Mouse (Mus musculus) layer of hippocampus, postnatal 36 days (tissue): Measurements from ENCODE around the gene Spindoc. TPM values are rescaled to one million over a fixed set of nuclear protein-coding genes. Genes with fewer than 3 reads are reported as not detected.
"Not testable (repeated sequence)": the region's sequence is repeated elsewhere in the genome, so short reads cannot be mapped to it uniquely, and the experiment has no call there.

Experiments used
- DNase-seq, 2 experiments: peaks; one replicate each; pipeline ENCODE4 v3.0.0; 2022
- total RNA-seq, 2 experiments: library from RNA; stranded (reverse); gene quantifications; 2 replicates each; pipeline ENCODE4 v1.2.3; 2021

Gene Spindoc
- total RNA-seq, 2 experiments from 2014 or later = 31.8 to 36.9 TPM

DNA sequence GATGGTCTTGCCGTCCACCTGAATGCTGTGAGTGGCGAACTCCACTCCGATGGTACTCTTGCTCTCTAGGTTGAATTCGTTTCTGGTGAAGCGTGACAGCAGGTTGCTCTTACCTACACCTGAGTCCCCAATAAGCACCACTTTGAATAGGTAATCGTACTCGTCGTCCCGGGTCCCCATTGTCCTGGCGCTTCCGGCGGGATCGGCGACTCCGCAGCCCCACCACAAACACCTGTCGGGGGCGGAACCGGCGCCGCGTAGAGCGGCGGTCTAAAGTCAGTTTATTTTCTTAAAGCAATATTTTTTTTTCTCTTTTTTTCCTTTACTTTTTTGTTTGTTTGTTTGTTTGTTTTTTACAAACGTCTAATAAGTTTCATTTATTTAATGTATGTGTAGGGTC lies 16.1 kb upstream of the Spindoc start:
- DNase-seq = not testable (repeated sequence)

DNA sequence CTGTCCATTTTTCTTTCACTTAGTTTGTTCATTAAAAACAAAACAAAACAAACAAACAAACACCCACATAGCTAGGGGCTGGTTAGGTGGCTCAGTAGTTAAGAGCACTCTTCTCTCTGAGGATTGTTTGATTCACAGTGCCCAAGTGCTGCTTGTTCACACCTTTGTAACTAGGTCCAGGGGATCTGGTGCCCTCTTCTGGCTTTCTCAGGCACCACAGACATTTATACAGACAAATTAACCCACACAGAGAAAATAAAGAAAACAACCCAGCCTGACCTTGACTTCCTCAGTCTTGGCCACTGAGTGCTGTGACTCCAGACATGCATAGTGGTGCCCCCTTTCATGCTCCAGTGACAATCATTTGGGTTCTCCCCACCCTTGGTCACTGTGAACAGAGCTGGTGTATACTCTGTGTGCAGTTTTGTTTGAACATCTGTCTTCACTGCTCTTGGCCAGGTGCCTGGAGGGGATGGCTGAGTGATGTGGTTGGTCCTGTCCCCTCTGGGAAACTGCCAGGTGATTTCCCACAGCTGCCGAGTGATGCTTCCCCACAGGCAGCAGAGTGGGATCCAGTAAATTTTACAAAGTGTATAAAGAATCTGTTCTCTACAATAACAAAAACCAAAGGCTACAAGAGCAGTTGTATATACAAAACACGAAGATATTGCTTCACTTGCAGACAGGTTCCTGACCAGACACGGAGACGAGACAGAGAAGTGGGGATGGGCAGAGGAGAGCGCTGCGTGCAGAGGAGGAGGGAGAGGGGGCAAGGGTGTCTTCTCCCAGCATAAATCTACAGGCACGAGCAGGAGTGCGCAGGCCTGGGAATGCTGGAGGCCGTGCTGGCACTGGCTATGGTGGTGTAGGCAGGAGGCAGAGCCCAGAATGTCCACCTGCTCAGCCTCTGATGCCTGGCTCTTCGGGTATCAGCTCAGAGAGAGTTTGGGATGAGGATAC lies 14.4 kb upstream of the Spindoc start:
- DNase-seq = not testable (repeated sequence)

DNA sequence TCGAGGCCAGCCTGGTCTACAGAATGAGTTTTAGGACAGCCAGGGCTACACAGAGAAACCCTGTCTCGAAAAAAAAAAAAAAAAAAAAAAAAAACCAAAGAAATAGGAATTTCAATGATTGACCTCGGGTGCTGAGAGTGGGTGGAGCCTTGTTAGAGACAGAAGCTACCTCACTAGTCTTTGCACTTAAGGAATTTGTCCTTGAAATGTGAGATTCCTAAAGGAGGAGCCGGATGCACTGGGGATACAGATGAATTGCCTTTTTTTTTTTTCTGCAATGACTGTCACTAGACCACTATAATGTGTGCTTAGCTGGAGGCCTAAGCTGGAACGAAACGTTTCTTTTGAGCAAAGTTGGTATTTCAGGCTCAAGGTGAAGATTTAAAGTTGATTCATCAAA lies 5.7 kb upstream of the Spindoc start:
- DNase-seq = no peak

GRCm38 (mm10) chr19:7386042-7386441 lies 3.2 kb upstream of the Spindoc start:
- no peak for DNase-seq

DNA sequence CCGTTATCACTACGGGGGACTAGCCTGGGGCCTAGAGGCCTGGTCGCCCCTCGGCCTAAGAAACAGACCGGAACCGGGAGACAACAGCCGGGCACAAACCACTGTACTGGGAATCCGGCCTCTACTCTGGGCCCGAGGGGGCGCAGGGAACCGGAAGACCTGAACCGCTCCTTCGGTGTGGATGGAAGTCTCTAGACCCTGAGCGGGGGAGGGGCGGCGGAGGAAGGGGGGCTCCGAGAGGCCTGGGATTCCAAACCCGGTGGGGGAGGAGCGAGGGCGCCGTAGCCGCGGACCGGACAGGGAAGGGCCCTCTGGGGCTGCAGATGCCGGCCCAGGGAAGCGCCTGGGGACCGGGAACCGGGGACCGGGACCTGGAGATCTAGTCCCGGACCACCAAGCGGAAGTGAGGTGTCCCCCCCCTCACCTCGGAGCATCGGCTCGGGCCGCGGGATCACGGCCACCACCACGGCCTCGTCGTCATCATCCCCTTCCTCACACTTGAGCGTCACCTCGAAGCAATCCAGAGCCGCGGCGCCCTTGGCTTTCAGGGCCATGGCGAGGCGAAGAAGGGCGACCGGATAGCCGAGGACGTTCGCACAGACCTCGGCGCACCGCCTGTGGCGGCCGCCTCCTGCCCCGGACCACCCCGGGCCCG lies 419 bp downstream of the Spindoc start:
- peak; percentile 47 to 49 for DNase-seq

DNA sequence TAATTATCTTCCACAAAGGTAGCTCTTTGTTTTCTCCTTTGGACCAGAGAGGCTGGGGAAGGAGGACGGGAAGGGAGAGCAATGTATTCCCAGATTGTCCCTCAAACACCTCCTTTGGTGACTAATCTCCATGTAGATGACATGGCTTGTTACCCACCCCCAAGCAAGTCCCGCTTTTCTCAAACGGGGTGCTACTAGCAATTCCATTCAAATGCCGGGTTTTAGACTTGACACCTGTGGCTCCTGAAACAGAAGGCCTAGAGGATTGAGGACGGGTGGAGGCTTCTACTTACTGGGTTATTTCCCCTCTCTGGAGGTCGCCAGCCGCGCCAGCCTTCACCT lies 917 bp downstream of the Spindoc start:
- no peak for DNase-seq

GRCm38 (mm10) chr19:7377639-7378038 lies 5.2 kb downstream of the Spindoc start:
- DNase-seq = no peak

- DNase-seq = peak in 1 of 2 experiments; percentile 16
These were observed 8.3 kb downstream of the Spindoc start for GRCm38 (mm10) chr19:7374491-7374890.

- DNase-seq = not testable (repeated sequence)
These were observed 13.3 kb downstream of the Spindoc start for GRCm38 (mm10) chr19:7369469-7369868.

GRCm38 (mm10) chr19:7353636-7354035 lies 29.2 kb downstream of the Spindoc start:
- no peak for DNase-seq

- no peak for DNase-seq
These were observed 29.8 kb downstream of the Spindoc start for GRCm38 (mm10) chr19:7352809-7353495.

DNA sequence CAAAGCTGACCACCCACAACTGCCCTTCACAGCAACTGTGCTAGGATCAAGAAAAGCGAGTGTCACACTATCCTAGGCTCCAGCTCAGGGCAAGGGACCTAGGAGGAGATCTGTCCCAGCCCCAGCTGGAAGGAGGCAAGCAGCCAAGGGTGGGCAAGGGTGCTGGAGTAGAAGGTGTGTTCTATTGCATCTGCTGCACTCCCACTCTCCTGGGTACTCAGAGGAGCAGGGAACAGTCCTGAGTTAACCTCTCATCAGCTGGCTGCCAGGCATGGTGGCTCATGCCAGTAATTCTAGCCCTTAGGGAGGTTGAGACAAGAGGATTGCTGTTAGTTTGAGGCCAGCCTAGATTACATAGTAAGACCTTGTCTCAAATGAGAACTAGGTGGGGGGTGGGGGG lies 32.8 kb downstream of the Spindoc start:
- no peak for DNase-seq

- DNase-seq = peak; percentile 49 to 54
These were observed 37.5 kb downstream of the Spindoc start for GRCm38 (mm10) chr19:7345235-7345755.

- no peak for DNase-seq
These were observed 40.1 kb downstream of the Spindoc start for GRCm38 (mm10) chr19:7342646-7343045.

- peak; percentile 99 for DNase-seq
These were observed 41.0 kb downstream of the Spindoc start, which contains the start of gene Mark2 for GRCm38 (mm10) chr19:7341512-7342397. TSS of gene Mark2 (minus strand) at chr19:7341860.

GRCm38 (mm10) chr19:7340780-7341475 lies 41.9 kb downstream of the Spindoc start:
- DNase-seq = no peak

DNA sequence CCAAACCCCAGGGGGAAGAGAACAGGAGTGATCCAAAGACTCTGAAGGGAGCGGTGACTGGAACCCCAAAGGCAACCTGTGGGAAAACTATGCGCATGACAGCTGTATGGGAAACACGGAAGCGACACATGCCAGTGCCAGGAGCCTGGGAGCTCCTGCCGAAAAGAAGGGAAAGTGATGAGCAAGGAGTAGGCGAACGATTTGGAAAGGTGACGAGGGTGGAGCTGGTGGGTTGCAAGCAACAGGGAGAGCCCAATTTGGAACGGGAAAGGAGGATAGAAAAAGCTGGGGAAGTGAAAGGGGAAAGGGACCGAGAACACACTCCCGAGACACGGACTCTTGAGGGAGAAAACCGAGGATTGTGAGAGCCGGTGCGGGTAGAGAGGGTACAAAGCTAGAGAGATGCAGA lies 42.4 kb downstream of the Spindoc start:
- peak; percentile 27 to 39 for DNase-seq

DNA sequence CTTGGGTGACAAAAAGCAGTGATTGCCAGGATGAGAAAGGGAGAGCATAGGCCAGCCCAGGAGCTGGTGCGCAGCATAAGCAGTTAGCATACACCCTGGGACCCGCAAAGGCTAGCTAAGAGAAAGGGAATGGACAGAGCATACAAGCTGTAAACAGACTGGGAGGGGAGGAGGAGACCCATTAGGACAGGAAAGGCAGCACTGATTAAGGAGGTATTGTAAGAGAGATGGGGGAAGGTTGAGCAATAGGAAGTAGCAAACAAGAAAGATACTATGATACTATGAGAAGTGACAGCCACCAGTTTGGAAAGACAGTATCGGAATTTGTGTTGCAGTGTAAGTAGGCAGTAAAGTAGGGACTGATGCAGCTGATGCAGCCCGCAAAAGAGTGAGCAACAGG lies 42.9 kb downstream of the Spindoc start:
- DNase-seq = no peak

- DNase-seq = no peak
These were observed 43.8 kb downstream of the Spindoc start for GRCm38 (mm10) chr19:7339026-7339425.

GRCm38 (mm10) chr19:7337781-7338342 lies 44.9 kb downstream of the Spindoc start:
- DNase-seq = no peak

- no peak for DNase-seq
These were observed 47.1 kb downstream of the Spindoc start for GRCm38 (mm10) chr19:7335656-7336055.
